Mouse (Mus musculus) cerebellum, adult 11-12 months (tissue): Measurements from ENCODE around the gene Shisa9.

ENCODE experiments used
- DNase-seq: peaks from one replicate; pipeline ENCODE4 v3.0.0; 2022

The Shisa9 gene

DNA sequence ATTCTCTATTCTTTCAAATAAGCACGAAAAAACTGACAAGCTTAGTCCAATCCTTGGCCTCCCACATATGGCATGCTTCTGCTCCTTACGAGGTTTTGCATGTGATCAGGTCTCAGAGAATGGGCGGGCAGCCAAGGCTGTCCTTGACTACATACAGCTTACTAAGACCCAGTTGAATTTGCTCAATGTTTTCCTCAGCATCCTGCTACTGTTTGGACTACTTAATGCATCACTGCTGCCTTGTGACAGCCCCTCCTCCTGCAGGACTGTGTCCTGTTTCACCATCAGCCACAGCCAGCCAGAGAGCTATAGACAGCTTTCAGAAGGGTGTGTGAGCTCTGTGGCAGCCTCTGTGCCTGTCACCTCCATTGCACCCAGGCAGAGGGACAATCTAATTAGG, 92.4 kb downstream of the Shisa9 start:
- DNase-seq = no peak

- DNase-seq = no peak
Observed at GRCm38 (mm10) chr16:12076700-12077099, 92.8 kb downstream of the Shisa9 start.

DNA sequence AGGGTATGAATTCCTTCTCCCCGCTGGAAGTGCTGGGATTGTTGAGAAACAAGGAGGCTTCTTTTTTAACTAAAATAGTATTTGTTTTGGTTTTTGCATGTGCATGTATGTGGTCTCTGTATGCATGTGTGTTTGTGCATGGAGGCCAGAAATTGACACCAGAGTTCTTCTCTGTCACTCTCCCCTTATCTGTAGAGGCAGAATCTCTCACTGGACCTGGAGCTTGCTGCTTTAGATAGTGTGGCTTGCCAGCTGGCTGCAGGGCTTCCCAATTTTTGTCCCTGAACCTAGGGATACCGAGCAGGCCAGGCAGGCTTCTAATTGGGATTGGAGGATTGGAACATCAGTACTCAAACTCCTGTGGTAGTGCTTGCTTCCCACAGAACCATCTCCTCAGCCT, 99.2 kb downstream of the Shisa9 start:
- no peak for DNase-seq

- DNase-seq = no peak
Observed at GRCm38 (mm10) chr16:12090604-12091235, 106.8 kb downstream of the Shisa9 start.

DNA sequence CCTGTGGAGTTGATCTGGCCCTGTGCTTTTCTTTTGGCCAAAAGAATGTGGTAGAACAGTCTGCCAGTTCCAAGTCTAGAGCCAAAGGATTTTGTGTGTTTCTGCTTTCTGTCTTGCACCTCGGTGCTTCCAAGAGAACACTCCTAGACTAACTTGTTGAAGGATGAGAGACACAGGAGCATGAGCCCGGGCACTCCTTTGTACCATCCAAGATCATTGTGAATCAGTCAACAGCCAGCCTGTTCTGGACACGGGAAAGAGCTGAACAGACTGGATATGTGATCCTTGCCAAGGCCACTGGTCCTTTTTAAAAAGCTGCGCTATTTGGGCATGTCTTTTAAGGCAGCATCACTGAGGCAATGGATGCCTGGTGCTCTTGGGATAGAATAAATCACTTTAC, 109.3 kb downstream of the Shisa9 start:
- DNase-seq = no peak

DNA sequence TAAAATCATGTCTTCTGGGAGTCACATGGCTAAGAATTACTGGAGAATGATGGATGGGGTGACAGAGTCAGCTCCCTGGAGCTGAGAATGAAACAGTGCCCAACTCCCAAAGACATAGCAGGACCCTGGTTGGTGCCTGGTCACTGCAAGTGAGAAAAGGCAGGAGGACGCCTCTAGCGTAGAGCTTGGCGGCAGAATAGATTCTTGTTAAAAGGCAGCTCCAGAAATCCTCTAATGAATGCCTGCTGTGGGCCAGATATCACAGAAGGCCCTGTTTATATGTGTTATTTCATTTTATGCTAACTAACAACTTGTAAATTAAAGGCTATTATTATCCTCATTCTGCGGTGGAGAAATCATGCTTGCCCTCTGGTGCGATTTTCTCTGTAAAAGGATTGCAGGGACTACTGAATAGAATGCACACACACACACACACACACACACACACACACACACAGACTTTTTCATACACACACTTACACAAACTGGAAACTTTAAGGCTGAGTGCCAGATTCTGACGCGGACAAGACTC, 110.9 kb downstream of the Shisa9 start:
- DNase-seq = no peak

DNA sequence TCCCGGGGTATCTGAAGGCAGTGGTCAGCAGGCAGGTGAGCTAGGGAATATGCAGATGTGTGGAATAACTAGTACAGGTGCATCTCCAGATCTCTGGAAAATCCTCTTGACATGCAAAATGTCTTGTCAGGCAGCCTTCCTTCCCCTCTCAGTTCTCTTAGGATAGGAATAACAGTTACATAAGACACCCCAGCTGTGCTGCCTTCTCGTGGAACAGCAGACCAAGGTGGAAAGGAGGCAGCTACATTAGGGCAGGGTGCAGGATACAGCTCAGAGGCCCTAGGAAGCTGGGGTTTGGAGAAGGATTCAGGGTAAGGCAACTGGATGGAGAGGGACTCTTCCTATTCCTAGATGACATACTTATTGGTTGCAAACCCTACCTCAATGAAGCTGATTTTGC, 111.5 kb downstream of the Shisa9 start:
- DNase-seq = no peak

- DNase-seq = no peak
Observed at GRCm38 (mm10) chr16:12108436-12108835, 124.5 kb downstream of the Shisa9 start.

- no peak for DNase-seq
Observed at GRCm38 (mm10) chr16:12110851-12111437, 127.0 kb downstream of the Shisa9 start.

DNA sequence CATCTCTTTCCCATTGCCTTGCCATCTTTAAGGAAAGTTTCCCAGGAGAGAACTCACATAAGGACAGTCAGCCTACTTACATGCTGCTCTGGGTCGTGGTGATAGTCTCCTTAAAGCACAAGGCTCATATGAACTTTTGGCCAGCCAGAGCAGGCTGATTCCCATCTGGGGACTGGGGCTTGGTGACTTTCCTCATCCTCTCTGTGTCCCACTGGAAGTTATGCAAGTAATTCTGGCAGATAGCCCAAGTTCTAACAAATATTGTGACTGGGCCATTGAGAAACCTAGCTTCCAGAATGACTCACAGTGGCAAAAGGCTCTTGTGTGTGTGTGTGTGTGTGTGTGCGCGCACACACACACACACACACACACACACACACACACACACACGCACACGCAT, 130.5 kb downstream of the Shisa9 start:
- DNase-seq = no peak

DNA sequence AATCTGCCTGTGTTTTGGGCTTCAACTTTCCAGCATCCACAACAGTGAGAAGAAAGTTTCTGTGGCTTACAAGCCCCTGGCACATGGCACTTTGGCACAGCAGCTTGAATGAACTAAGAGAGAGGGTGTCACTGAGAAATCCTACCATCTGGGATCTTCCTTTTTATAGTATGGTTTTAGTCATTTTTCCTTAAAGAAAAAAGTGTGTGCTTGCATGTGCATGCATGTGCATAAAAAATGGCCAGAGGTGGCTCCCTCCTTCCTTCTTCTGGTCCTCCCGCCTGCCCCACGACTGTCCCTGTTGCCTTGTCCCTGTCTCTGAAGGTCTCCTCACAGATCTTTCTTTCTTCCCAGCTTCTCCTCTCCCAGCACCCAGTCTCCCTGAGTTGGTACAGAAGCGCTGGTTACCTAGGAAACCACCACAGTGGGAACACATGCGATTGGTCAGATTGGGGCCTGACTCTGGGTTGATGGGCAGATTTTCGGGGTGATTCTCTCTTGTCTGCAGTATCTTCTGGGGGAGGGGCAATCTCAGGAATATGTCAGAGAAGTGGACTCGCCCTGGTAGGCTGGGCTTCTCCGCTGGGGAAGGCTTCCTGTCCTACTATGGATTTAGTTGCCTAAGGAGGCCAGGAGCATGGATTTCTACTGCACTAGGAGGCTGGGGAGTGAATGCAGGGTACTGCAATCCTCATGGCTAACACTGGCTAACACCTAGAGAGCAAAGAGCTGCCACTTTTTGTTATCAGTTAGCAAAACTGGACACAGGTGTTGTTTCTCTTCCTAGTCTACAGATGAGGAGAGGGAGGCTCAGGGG, 131.3 kb downstream of the Shisa9 start:
- DNase-seq = no peak

- DNase-seq = no peak
Observed at GRCm38 (mm10) chr16:12116926-12117325, 133.0 kb downstream of the Shisa9 start.

DNA sequence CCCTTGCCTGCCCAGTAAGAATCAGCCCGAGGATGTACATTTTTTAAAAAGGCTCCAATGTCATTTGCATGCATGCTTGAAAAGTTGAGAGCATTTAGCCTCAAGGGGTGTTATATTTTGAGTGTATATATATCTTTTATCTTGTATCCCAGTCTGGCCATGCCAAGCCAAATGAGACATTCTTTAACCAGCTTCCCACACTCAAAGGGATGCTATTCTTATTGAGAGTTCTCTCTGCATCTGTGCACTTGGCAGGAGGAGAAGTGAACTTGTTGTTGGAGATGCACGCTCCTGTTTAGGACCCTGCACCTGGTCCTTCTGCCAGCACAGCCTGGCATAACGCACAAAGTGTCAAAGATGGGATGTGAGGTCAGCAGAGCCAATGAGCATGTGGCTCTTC, 135.6 kb downstream of the Shisa9 start:
- DNase-seq = no peak

DNA sequence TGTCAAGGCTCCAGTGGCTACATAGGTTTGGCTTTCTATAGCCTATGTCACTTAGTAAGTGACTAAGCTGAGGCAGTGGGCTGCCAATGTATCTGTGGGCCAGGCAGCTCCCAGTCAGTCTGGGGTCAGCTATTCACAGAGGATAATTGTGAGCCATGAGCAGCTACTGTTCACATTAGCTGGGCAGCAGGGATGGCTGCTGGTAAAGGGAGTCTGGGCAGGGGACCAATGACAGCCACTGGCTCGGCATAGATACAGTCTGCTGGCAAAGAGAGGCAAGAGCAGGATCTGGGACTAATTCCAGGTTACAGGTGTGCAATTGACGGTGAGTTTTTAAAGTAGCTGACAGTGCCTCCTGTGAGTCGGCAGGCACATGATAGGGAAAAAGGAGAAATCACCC, 145.9 kb downstream of the Shisa9 start:
- no peak for DNase-seq

DNA sequence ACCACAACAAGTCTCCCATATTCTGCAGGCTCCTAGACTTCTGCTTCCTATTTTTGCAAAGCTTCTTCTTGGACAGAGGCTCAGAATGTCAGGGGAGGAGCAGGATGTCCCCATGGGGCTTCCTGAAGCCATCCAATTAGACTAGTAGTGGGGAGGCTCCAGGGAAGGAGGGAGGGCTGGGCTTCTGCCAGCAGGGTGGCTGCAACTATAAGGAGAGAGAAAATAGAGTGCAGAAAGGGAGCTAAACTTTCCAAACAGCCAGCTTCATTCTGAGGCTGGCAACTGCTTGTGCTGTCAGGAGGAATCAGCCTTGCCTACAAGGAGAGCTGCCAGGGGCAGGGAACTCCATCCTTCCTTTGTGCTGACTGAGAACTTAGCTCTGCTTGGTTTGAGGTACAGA, 162.8 kb downstream of the Shisa9 start:
- DNase-seq = peak; percentile 11

- no peak for DNase-seq
Observed at GRCm38 (mm10) chr16:12151986-12152385, 168.1 kb downstream of the Shisa9 start.

DNA sequence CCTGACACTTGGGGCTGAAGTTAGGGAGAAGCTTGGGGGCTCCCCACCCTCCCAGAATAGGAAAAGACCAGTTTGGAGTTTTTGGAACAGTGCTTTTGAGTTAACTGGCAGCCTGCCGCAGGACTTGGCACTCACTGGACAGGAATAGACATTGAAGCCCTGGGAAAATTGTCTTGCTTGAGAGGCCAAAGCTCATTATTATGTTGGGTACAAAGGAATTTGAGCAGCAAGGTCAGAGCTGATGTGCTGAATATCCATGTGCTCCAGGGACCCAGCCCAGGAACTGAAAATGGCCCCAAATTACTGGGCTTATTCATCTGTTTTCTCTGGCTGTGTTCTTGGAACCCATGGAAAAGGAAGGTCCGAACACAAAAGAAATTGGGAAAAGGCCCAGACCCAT, 170.6 kb downstream of the Shisa9 start:
- DNase-seq = peak; percentile 17

DNA sequence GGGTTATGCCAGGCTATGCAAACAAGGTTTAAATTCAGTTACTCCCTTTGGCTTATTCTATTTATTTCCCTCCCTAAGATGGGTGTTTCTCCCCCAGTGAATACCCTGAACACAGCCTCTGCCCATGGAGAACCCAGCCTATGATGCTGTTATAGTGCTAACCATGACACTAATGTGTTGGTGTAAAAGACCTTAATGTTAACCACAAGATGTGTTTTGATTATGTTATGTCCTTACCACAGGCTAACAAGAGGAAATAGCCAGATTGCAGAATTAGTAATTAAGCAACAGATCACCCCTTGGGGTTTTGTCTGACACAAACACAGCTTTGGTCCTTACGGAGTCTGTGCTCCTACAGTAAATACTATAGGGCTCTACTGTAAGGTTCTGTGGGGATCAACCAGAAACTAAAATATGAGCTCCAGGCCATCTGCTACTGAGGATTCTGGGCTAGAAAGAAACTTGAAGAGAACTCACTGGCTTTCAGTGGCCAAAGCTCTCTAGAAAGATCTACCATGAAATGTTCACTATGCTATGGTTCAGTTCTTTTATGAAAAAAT, 189.6 kb downstream of the Shisa9 start:
- DNase-seq = no peak

GRCm38 (mm10) chr16:12178031-12178430, 194.1 kb downstream of the Shisa9 start:
- no peak for DNase-seq

DNA sequence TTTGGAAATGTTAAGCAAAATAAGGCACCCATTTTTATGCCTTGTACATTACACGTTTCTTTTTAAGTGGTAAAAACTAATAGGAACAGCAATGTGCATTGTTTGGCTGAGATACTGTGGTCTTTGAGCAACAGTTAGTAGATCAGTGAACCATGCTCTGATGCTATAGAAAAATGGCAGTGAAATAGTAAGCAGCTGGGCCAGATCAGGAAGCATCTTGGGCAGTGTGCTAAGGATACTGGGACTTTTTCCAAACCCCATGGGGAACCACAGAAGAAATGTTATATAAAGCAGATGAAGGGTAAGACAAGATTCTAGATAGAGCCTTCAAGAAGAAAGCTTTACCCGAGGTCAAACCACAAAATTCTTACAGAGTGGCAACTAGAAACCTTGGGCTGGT, 205.8 kb downstream of the Shisa9 start:
- DNase-seq = no peak

GRCm38 (mm10) chr16:12196841-12197240, 212.9 kb downstream of the Shisa9 start:
- no peak for DNase-seq

- DNase-seq = no peak
Observed at GRCm38 (mm10) chr16:12197611-12198010, 213.7 kb downstream of the Shisa9 start.

- no peak for DNase-seq
Observed at GRCm38 (mm10) chr16:12201216-12201615, 217.3 kb downstream of the Shisa9 start.

DNA sequence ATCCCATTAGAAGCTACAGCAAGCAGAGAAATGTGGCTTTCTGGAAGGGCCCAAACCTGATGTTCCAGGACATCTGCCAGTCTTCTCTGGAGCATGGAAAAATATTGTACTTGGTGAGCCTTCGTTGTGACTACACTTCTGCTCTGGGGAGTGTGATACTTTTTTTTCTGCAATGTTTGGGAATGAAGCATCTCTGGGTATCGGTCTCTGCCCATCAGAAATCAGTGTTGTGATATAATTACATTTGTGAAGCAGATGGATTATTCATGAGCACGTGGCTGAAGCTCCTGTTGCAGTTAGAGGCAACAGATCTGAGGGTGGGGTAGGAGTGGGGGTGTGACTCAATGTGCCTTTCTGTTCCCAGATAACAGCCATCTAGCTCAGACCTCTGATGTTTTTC, 218.2 kb downstream of the Shisa9 start:
- no peak for DNase-seq
